Mouse (Mus musculus) T-helper 2 cell (primary cell): ENCODE measurements around the gene Ccnc.

Experiments
- in situ Hi-C: fragments of 300-600 bp; cut with MboI, MseI; formaldehyde crosslinking; loops from one replicate; pipeline ENCODE4 v1.15.1; 2025; ENCODE audit warnings: high pct_unique_total_duplicates

Gene Ccnc

DNA sequence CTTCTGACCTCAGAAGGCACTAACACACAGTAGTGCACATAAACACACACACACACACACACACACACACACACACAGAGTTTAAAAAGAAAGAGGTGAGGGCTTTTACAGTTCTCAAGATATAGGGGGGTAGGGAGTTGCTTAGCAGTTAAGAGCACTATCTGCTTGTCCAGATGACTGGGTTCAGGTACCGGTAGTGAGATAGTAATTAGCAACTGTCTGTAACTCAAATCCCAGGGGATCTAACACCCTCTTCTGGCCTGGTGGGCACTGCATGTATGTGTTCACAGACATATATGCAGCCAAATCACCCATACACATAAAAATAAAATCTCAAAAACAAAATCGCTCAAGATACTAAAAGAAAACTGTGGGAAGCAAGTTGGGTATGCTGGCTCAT, 74.1 kb downstream of the Ccnc start:
- in situ Hi-C loops = no loop called here

GRCm38 (mm10) chr4:21807204-21807603, 79.7 kb downstream of the Ccnc start:
- in situ Hi-C loops = no loop called here
